Mouse (Mus musculus) Patski (cell line): Measurements from ENCODE around the gene Ptpn1. TPM values are rescaled to one million over a fixed set of nuclear protein-coding genes. Genes with fewer than 3 reads are reported as not detected.

Source experiments
- ATAC-seq: fragments of 100-300 bp; one replicate; pipeline ENCODE4 v1.8.0; 2021
- CTCF ChIA-PET: fragments of 350-600 bp; sonication (Branson Sonifier 250); formaldehyde crosslinking; loops from one replicate; lab custom pipeline; 2022; ENCODE audit warnings: inconsistent platforms; lab: Charles Lee
- POLR2A ChIA-PET: fragments of 350-600 bp; sonication (Branson Sonifier 250); formaldehyde crosslinking; loops from one replicate; lab custom pipeline; 2022; ENCODE audit warnings: antibody characterized with exemption, inconsistent platforms; lab: Charles Lee
- DNase-seq: peaks from one replicate; pipeline ENCODE4 v3.0.0-alpha.2; 2011; ENCODE audit warnings: low read depth, low spot score
- H3K27me3 ChIP-seq: fragments of 371-371 bp; one replicate; pipeline ENCODE4 v1.5.1; 2021
- CTCF ChIP-seq: fragments of 100-300 bp; IDR thresholded peaks from one replicate; pipeline ENCODE4 v1.5.1; 2021
- in situ Hi-C: fragments of 300-500 bp; cut with MboI; formaldehyde crosslinking; loops from 3 replicates; pipeline ENCODE4 v1.11.1; 2018; ENCODE audit warnings: low pct_unique_long_range_greater_than_20kb, mixed read lengths
- polyA plus RNA-seq: library from polyadenylated mRNA; unstranded; gene quantifications from one replicate; pipeline ENCODE4 v1.2.3, GENCODE M21; 2021

Gene Ptpn1
- polyA plus RNA-seq, 1 experiment from 2014 or later, result 49.2 TPM

- ChIA-PET CTCF (interaction anchor here (0.7 to 2.6 kb wide), 5 partner anchors 8 to 67 kb away, joined by 3 to 6 read pairs (median 3); partner anchors contain the start of gene Ripor3), POLR2A (no interaction called here)
- H3K27me3 ChIP-seq, result no peaks in the 10 kb centered on the region
- no peak for TF ChIP-seq CTCF
- ATAC-seq, result no peak
- no peak for DNase-seq
- in situ Hi-C loops, result no loop called here
Observed at GRCm38 (mm10) chr2:167942926-167943633, 11.2 kb downstream of the Ptpn1 start.

GRCm38 (mm10) chr2:167944193-167944592 lies 12.3 kb downstream of the Ptpn1 start:
- ATAC-seq (no peak), DNase-seq (no peak)
- H3K27me3 ChIP-seq, result no peaks in the 10 kb centered on the region
- in situ Hi-C loops, result no loop called here
- ChIA-PET POLR2A (interaction anchor here (1.0 kb wide), 1 partner anchor 12 kb away, joined by 4 read pairs; the partner anchor contains the start of gene Ptpn1), CTCF (interaction anchor here (0.7 to 1.0 kb wide), 2 partner anchors 9 to 14 kb away, joined by 3 read pairs; no protein-coding TSS in a partner anchor)
- no peak for TF ChIP-seq CTCF

GRCm38 (mm10) chr2:167945451-167945850 lies 13.6 kb downstream of the Ptpn1 start:
- no peak for TF ChIP-seq CTCF
- in situ Hi-C loops, result no loop called here
- no peaks in the 10 kb centered on the region for H3K27me3 ChIP-seq
- no peak for ATAC-seq
- ChIA-PET POLR2A (no interaction called here), CTCF (interaction anchor here (1.4 kb wide), 1 partner anchor 12 kb away, joined by 3 read pairs; no protein-coding TSS in a partner anchor)
- no peak for DNase-seq

GRCm38 (mm10) chr2:167947251-167947650 lies 15.4 kb downstream of the Ptpn1 start:
- CTCF ChIA-PET, result no interaction called here
- POLR2A ChIA-PET, result no interaction called here
- in situ Hi-C loops, result no loop called here
- DNase-seq (no peak), ATAC-seq (no peak)
- no peak for TF ChIP-seq CTCF
- H3K27me3 ChIP-seq, result no peaks in the 10 kb centered on the region

GRCm38 (mm10) chr2:167948047-167948446 lies 16.2 kb downstream of the Ptpn1 start:
- ChIA-PET POLR2A (interaction anchor here (1.8 to 3.2 kb wide), 2 partner anchors 8 to 13 kb away, joined by 4 to 13 read pairs; no protein-coding TSS in a partner anchor), CTCF (no interaction called here)
- in situ Hi-C loops, result no loop called here
- H3K27me3 ChIP-seq, result no peaks in the 10 kb centered on the region
- DNase-seq (no peak), ATAC-seq (no peak)
- no peak for TF ChIP-seq CTCF

- no peak for TF ChIP-seq CTCF
- ATAC-seq (no peak), DNase-seq (no peak)
- H3K27me3 ChIP-seq, result no peaks in the 10 kb centered on the region
- in situ Hi-C loops, result no loop called here
- POLR2A ChIA-PET, result interaction anchor here (1.8 to 3.2 kb wide), 2 partner anchors 9 to 13 kb away, joined by 4 to 13 read pairs; no protein-coding TSS in a partner anchor
- CTCF ChIA-PET, result interaction anchor here (1.0 to 2.1 kb wide), 2 partner anchors 9 to 269 kb away, joined by 3 to 7 read pairs; no protein-coding TSS in a partner anchor
Observed at GRCm38 (mm10) chr2:167948557-167948956, 16.7 kb downstream of the Ptpn1 start.

- peak; percentile 70 for ATAC-seq
- in situ Hi-C loops, result no loop called here
Observed at GRCm38 (mm10) chr2:167949250-167949649, 17.4 kb downstream of the Ptpn1 start.

GRCm38 (mm10) chr2:167949808-167950207 lies 18.0 kb downstream of the Ptpn1 start:
- no peak for TF ChIP-seq CTCF
- DNase-seq (no peak), ATAC-seq (no peak)
- POLR2A ChIA-PET, result interaction anchor here (1.8 to 3.2 kb wide), 2 partner anchors 10 to 14 kb away, joined by 4 to 13 read pairs; no protein-coding TSS in a partner anchor
- in situ Hi-C loops, result no loop called here
- H3K27me3 ChIP-seq, result no peaks in the 10 kb centered on the region
- CTCF ChIA-PET, result interaction anchor here (0.6 to 2.1 kb wide), 6 partner anchors 8 to 270 kb away, joined by 3 to 7 read pairs (median 3); no protein-coding TSS in a partner anchor

More at GRCm38 (mm10) chr2:167949250-167949649, 17.4 kb downstream of the Ptpn1 start:
- DNase-seq, result no peak
- ChIA-PET POLR2A (interaction anchor here (1.8 to 3.2 kb wide), 2 partner anchors 9 to 14 kb away, joined by 4 to 13 read pairs; no protein-coding TSS in a partner anchor), CTCF (interaction anchor here (1.0 to 2.1 kb wide), 5 partner anchors 9 to 270 kb away, joined by 3 to 7 read pairs (median 3); no protein-coding TSS in a partner anchor)
- no peaks in the 10 kb centered on the region for H3K27me3 ChIP-seq
- TF ChIP-seq CTCF, result no peak

GRCm38 (mm10) chr2:167950681-167951080 lies 18.8 kb downstream of the Ptpn1 start:
- ATAC-seq (no peak), DNase-seq (no peak)
- POLR2A ChIA-PET, result interaction anchor here (3.2 kb wide), 1 partner anchor 11 kb away, joined by 13 read pairs; no protein-coding TSS in a partner anchor
- H3K27me3 ChIP-seq, result no peaks in the 10 kb centered on the region
- no peak for TF ChIP-seq CTCF
- CTCF ChIA-PET, result interaction anchor here (1.1 to 2.4 kb wide), 2 partner anchors 9 to 11 kb away, joined by 3 to 6 read pairs; no protein-coding TSS in a partner anchor
- in situ Hi-C loops, result no loop called here

- in situ Hi-C loops, result no loop called here
- peak; percentile 93 for DNase-seq
- no peak for TF ChIP-seq CTCF
- H3K27me3 ChIP-seq, result no peaks in the 10 kb centered on the region
- ChIA-PET CTCF (interaction anchor here (1.1 to 2.4 kb wide), 3 partner anchors 10 to 53 kb away, joined by 3 to 6 read pairs (median 3); no protein-coding TSS in a partner anchor), POLR2A (interaction anchor here (0.5 to 3.2 kb wide), 3 partner anchors 12 to 149 kb away, joined by 3 to 13 read pairs (median 3); no protein-coding TSS in a partner anchor)
- ATAC-seq, result peak; percentile 45
Observed at GRCm38 (mm10) chr2:167951301-167952211, 19.7 kb downstream of the Ptpn1 start.
